Mouse (Mus musculus) megakaryocyte, adult 5-6 weeks (primary cell): ENCODE data around the gene Mast4. TPM values are rescaled to one million over a fixed set of nuclear protein-coding genes. Genes with fewer than 3 reads are reported as not detected.

ENCODE experiments used
- ATAC-seq: 2 replicates; pipeline ENCODE4 v1.8.0; 2016; ENCODE audit warnings: mild to moderate bottlenecking, inconsistent platforms; ENCODE audit not compliant: poor library complexity, severe bottlenecking
- total RNA-seq, 2 experiments: library from RNA; stranded (forward) in 1 of 2; stranded (reverse) in 1 of 2; fragments of 153-499, 151-499 nt in 1 of 2; fragments of 221-1000, 200-1000 nt in 1 of 2; gene quantifications; 2 replicates each; pipeline versions ENCODE4 v1.2.3 to v1.2.4; 2015 to 2017

Gene Mast4
- total RNA-seq, 2 experiments from 2014 or later: 0.26 to 1.2 TPM

DNA sequence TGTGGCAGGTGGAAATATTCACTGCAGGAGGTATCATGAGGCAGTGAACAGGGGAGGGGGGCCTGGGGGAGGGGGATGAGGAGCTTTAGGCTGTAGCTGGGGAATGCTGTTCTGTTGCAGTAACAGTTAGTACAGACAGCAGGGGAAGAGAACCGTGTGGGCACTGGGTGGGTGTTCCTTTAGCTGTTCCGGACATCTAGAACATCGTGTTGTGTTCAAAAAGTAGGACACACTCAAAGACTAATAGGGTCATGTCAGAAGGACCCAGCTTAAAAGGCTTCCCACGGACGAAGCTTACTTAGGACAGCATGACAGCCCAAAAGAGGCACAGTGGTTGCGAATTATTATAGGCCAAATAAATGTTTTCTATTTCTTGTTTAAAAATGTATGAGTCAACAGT is 393.8 kb downstream of the Mast4 start:
- ATAC-seq: no peak

DNA sequence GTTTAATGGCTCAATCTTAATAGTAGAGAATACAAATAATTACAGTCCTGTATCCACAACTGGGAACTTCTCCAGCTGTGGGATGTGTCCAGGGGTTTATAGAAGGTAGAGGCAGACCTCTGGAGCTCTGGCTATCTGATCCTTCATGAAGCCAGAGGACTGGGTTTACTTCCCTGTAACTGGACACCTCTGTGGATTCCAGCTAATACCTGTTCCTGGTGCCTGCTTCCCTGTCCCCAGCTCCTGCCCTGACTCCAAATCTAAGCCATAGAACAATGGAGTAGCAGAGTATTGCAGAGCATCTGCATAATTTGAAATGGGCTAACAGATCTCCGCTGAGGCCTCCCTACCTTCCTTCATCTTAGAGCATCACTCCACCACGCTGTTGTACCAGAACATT is 398.1 kb downstream of the Mast4 start:
- ATAC-seq: no peak

DNA sequence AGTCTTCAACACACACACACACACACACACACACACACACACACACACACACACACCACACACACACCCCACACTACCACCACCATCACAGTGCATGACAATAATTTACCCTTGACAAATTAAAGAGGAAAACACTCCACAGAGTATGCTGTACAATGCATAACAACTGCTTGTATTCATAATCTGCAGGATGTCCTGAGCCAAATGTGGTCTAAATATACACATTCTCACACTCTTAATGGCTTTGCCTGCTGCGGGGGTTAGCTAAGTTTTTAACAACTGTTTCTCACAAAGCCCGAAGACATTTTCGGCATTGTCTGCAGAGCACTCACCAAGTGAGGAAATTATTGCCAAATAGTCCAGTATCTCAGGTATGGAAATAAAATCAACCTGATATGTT is 398.5 kb downstream of the Mast4 start:
- ATAC-seq: no peak

DNA sequence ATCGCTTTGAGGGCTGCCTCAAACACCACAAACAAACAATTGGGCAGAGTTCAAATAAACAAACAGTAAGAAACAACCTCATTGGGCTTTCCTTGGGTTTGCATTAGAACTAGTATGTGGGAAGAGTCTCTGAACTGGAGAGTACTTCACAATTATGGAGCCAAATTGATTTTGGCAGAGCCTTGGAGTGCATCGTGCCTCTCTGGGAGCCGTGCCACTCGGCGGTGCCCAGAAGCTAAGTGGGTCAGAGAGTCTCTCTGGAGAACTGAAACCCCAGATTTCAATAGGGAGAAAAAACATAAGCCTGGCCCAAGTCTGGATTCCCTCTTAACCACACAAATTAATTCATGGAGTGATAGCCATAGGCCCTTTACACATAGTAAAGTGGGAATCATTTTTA is 400.6 kb downstream of the Mast4 start:
- no peak for ATAC-seq

DNA sequence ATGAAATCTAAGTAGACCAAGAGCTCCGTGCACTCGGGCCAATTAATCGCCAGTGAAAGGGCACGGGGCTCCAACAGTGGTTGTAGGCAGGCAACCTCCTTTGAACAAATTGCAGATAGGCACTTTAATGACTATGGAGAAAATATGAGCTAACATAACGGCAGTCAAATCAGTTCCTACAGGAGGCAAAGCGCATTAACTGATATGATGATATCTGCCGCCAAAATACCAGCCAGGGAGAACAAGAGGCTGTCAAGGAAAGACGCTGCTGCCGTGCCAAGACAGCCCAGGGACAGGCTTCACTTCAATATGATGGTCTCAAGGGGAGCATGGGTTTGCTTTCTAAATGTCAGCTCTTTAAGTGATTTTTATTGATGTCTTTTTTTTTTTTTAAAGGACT is 401.9 kb downstream of the Mast4 start:
- no peak for ATAC-seq

DNA sequence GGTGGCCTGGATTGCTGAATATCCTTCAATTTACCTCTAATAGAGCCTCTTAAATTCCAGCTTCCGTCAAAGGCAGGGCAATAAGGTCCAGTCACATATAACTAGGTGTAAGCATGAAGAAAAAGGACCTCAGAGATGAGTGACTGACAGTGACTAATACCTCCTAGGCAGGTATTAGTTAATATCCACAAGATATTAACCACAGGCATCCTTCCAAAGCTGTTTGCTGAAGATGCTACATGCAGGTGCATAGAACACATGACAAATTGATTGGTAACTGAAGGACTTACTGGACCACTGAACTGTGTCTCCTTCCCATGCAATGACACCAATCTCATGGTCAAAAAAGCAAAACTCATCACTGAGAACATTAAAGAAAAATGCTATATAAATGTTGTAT is 402.3 kb downstream of the Mast4 start:
- ATAC-seq: no peak

DNA sequence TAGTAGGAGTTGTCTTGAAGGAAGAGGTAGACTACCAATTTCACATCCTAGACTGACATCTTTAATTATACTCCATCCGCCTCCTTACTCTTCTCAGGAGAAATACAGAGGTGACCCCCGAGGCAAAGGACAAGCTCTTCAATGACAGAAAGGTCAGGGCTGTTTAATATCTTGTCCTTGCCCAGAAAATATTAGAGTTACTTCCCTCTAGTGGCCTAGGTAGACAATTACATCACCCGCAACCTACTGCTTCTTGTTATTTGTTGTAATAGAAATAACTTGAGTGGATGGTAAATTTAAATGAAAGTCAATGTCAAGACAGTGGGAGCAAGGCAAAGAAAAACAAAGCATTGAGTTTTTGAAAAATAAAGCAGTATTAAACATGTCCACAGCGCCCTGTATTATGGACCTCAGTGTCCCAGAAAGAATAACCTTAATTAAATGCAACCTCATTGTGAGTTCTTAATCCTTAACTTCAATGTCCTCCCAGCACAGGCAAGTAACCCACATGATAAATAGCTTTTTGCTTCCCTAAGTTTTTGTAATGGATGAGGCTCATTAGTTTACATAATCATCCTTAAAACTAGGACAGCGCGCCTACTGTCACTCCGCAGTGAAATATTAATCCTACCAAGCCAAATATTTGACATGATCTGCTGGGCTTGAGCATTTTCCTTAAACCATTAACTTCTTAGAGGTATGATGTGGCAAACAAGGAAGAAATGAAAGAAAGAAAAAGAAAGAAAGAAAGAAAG is 408.3 kb downstream of the Mast4 start:
- no peak for ATAC-seq

DNA sequence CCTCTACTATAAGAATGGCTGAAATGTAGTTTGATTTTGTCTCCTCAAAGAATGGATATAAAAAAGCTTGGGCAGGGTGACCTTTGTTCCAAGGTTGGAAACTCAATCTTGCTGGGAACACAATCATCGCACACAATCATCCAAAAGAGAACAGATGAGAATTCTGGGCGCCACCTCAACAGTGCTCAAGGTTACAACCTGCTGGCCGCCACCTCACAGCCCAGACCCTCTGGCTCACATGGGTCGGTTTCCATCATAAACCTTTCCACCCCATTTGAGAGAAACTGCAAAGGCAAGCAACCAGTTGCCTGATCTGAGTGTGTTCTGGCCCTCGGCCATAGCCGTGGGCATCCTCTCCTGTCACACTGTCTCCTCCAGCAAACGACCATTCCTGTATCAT is 414.6 kb downstream of the Mast4 start:
- no peak for ATAC-seq

DNA sequence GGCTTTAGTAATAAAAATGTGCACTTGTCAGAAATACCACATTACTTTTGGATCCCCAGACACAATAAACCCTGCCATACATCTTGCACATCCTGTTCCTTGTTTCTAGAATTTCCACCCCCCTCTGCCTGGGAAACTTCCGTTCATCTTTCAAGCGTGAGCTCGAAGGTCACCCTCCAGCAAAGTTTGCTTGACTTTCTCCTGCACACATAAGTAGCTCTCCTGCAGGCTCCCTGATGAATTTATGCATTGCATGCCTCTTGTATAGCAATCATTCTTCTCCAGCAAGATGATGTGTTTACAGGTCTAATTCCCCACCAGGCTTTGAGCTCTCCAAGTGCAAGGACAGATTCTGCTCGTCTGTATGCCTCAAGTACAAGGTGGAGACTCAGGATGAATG is 415.7 kb downstream of the Mast4 start:
- no peak for ATAC-seq

DNA sequence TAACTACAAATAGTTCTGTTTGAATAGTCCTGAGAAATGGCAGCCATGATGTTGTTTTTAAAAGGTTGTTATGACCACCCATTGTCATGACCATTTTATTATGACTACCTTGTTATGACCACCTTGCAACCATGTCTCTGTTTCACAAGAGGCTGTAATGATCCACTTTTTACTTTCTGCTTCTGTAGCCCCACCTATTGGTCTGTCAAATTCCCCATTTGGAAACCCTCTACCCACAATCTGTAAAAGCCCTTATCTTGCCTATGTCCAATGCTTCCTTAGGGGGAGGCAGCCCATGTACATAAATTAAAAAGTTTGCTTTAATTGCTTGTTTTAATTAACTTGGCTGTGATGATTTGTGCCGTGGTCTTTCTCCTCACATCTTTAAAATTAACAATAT is 419.0 kb downstream of the Mast4 start:
- ATAC-seq: no peak

DNA sequence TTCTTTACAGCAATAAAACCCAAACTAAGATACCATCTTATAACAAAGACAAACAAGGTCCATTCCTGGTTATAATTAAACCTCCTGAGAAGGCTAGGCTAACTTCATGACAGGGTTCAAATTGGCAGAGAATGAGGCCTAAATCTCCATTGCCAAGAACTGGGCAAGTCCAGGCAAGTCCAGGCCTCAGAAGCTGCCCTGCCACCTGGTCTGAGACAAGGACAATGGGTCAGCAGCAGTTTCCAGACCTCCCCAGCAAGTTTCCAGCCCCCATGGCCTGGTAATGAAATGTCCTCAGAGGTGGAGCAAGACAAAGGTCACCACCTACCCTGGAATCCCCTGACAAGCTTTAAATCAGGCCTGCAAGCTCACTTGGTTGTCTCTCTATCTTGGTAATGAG is 419.5 kb downstream of the Mast4 start:
- no peak for ATAC-seq

DNA sequence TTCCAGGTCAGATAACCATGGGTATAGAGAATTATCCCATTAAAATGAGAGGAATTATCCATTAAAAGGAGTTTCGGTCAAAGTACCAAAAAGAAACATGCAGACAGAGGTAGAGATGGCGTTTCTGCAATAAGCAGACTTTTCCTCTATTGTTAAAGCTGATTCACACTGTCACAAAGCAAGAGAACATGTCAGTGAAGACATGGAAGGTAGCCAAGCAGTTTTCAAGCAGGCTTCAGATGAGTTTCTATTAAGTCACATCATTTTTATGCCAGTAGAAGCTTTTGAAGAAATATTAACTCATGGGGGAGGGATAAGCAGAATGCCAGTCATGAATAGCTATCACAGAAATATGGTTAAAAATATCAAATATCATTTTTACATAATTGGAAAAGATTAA is 420.4 kb downstream of the Mast4 start:
- ATAC-seq: no peak

DNA sequence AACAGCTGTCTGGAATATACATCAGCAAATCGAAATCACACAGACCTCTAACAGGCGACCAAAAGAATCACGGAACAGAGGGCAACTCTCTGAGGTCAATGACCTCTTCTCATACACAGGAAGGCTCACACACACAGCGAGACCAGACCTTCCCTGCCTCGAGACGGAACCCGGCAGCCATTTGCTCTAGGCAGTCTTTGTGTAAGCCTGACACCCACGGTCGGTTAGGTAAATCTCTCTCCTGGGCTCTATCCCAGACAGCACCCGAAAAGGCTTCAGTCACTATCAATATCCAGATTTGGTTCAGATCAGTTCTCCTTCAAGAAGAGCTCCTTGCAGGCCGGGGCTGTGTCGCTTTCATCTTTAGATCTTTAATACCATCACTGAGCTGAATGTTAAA is 421.4 kb downstream of the Mast4 start:
- ATAC-seq: no peak

DNA sequence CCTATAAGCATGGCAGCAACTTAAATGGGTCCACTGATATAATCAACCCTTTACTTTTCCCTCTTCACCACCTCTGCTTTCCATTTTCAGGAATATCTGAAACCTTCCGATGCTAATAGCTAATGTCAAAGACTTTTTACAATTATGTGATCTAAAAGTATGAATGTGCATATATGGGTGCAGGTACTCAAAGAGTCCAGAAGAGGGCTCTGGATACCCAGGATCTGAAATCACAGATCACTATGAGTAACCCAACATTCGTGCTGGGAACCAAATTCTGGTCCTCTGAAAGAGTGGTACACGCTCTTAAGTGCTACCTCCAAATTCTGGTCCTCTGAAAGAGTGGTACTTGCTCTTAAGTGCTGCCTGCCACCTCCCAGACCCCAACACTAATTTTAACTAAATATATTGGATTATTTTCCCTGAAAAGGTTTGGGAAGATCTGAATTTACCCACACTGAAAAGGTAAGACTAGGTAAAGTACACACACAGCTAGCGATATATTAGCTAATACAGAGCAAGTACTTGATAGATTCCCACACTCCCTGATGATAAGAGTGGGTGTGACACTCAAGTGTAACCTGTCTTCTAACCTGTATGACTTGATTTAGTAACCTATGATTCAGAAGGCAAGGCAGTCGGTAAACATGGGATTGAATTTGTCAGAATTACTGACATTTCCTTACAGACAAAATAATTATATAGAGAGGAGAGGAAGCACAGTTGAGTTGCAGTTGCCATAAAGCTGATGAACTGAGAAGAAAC is 424.5 kb downstream of the Mast4 start:
- no peak for ATAC-seq

DNA sequence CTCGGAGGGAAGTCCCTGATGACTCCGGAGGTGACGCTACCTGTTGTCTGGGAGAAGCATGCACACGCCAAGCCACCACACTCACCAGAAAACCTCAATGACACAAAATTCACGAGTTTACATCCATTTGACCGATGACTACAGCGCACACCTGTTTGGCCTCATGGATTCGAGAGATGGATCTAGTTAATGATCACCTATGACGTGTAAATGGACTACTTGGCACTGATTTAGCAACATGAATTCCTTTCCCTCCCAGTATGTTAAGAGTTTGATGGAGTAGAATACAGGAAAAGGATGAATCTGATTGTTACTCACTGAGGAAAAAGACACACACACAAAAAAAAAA is 427.7 kb downstream of the Mast4 start:
- no peak for ATAC-seq

DNA sequence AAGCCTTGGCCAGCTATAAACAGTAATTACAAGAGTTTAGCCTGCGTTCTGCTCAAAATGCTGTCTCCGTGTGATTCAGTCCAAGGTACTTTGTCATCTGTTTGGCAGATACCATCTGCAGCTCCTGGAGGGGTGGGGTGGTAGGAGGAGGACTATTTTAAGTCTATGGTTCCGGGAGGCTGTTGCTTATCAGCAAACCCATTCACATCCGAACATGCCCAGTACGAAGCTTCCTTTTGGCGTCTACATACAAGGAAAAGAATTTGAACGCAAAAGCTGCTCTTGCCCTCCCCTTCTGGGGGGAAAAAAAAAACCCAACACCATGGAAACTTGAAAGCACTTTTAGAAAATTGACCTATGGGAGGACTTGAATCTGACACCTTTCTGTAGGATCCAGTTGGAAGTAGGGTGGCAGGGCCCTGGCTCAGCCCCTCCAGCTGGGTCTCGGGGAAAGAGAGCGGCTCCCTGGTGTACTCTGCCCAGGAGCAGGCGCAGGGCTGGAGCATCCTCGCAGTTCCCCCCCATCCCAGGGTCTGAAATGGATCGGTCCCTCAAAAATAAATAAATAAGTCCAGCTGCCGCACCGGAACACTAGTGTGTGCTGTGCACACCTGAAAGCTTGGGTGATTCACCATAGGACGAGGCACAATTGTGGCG is 428.2 kb downstream of the Mast4 start:
- peak; percentile 68 for ATAC-seq

DNA sequence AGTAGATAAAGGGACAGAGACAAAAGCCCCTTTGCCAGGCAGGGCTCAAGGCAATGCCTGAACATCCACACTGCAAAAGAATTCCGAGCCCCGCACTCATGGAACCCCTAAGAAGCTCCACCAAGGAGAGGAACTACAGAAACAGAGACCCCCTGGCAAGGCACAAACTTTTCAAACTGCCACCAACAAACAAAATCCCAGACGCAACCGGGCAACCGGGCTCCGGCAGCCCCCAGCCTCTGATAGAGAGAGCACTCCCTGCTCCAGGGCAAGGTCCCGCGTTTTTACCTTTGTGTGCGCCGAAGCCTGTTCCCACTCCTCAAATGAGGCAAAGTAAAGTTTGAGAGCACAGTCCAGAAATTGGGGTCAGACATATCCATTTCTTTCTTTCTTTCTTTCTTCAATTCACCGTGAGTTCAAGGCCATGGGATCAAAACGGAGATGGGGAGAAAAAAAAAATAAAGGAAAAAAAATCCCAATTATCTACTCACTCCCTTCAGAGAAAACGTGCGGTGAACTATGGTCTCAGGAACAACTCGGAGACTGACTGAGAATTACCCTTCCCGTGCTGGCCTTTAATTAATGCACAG is 428.8 kb downstream of the Mast4 start:
- no peak for ATAC-seq

DNA sequence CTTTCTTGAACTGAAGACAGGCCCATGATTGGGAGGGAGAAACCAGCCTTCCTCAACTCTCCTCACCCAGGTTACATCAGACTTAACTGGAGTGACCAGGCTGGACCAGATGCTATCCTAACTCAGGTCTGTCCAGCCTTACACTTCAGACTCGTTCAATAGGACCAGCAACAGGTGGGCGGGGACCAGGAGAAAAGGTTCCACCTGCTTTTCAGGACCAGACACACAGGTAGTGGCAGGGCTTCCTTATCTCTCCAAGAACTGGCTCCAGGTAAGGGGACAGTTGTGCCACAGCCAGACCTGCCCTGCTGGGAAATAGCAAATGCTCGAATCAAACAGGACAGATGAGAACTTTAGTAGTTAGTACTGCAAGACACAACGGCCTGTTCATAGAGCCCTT is 430.6 kb downstream of the Mast4 start:
- ATAC-seq: no peak

DNA sequence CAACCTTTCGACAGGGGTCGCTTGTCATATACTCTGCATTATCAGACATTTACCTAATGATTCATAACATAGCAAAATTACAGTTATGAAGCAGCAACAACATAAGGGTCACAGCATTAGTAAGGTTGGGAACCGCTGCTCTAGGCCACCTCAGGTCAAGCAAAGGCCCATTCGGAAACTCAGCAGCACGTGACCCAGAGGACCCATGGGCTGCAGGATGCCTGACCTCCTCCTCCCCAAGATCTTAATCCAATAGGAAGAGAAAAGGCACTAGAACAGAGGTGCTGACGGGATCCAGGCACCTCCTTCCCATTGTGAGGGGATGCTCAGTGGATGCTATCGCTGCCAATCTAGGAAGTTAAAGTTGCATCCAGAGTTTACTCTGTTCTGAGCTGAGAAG is 432.2 kb downstream of the Mast4 start:
- no peak for ATAC-seq

DNA sequence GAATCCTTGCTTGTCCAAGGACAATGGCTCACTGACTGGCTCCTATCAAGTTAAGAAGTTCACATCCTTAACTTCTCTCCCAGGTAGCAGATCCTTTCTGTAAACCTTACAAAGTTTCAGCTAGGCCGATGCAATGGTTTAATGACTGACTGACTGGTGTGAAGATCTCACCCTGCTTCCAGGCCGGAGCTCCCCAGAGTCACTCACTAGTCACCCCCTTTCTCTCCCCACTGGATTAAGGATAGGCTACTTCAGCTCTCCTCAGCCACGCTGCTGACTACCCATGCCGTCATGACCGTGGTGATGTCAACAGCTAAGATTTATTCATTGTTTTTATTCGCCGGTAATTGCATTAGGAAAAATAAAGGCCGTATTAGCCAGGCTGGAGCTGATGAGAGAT is 433.8 kb downstream of the Mast4 start:
- ATAC-seq: no peak

DNA sequence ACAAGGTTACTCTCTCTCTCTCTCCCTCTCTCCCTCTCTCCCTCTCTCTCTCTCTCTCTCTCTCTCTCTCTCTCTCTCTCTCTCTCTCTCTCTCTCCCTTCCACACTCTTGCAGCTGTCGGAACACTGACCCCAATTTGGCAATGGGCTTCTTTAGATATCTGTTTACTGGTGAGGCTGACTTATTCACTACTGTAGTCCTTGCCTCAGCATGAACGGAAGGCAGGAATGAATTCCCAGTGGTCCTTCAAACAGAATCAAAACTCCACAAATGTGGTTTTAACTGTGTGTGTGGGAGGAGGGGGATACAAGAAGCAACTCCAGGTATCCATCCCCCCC is 434.2 kb downstream of the Mast4 start:
- ATAC-seq: no peak
